Mouse (Mus musculus): ENCODE data around the gene Olfr452.

The Olfr452 gene

DNA sequence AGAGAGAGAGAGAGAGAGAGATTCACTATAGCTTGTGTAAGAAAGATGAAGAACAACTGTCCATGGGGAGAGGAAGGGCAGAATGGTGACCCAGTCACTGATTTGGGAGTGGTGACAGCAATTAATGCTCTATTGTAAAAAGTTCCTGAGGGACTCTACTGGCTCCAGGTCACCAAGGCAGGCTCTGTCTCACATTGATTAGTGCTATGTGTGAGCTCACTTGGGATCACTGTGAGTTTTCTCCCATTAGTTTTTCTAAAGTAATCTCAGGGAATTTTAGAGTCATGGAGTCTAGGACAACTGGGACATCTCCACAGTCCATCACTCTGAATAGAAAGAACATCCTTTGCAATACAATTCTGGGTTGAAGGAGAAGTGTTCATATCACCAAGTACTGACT is at the start of gene Olfr452:
TSS of gene Olfr452 (plus strand) at position 301 of the 400 bp plus-strand sequence.
- no peak for DNase-seq

DNA sequence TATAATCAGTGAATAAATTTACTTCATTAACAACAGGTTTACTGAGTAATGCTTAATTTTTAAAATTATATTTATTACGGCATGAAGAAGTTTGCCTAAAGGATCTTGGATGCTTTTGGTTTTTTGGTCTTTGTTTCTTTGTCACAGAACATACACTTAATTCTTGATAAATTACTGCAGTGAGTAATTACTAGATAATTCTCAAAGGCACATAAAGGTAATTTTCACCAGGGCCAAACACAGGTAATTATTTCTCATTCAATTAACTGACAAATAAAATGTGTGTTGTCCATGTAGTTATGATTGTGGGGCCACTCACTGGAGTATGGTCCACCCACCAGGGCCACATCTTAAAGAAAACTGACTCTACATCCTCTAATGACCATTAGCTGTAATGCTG is 45.8 kb upstream of the Olfr452 start, which contains the start of gene Olfr453:
TSS of gene Olfr453 (plus strand) at position 301 of the 400 bp plus-strand sequence.
- no peak for DNase-seq

- no peak for DNase-seq
Measured at GRCm38 (mm10) chr6:42742303-42742702, 42.6 kb upstream of the Olfr452 start.

DNA sequence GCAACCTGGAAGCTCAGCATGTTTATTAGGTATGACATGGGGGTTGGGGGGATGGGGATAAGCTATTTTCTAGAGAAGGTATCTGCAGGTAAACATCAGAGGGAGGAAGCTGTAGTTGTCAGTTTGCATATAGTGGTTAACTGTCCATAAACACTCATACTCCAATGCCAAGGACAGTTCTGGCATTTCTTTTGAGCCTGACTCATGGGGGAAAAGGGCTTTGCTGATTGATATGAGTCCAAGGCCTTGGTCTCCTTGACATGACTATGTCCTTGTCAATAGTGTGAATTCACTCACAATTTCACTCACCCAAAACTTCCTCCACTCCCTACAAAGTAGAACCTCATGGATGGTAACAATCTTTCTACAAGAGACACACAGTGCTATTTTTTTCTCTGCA is 37.0 kb upstream of the Olfr452 start:
- DNase-seq: no peak

GRCm38 (mm10) chr6:42756104-42756503 is 28.8 kb upstream of the Olfr452 start, which contains the start of gene Olfr38:
Olfr38 (plus strand) TSS chr6:42756404.
- no peak for DNase-seq

GRCm38 (mm10) chr6:42777066-42777465 is 7.8 kb upstream of the Olfr452 start:
- no peak for DNase-seq

- no peak for DNase-seq
Measured at GRCm38 (mm10) chr6:42790247-42790948, 5.5 kb downstream of the Olfr452 start.

- no peak for DNase-seq
Measured at GRCm38 (mm10) chr6:42790949-42791556, 6.2 kb downstream of the Olfr452 start.

GRCm38 (mm10) chr6:42794982-42795381 is 10.1 kb downstream of the Olfr452 start:
- DNase-seq: no peak

DNA sequence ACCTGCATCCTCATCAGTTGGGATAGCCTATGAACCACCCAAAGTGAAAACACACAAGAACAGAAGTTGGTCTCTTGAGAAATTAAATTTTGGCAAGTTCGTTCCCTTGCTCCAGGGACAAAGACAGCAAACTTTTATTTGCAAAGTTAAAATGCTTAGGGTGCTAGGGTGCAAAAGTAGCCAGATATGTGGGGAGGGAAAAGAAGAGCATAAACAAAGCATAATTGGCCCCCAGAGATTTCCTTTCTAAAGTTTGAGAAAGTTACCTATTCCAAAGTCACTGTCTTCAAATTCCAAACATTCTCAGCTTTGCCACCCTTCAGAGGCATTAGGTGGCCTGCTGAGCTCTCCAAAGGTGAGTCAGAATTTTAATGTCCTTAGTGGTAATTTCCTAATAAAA is 26.7 kb downstream of the Olfr452 start, which contains the start of gene Olfr450:
TSS of gene Olfr450 (plus strand) at position 301 of the 400 bp plus-strand sequence.
- no peak for DNase-seq

GRCm38 (mm10) chr6:42834084-42834483 is 49.2 kb downstream of the Olfr452 start, which contains the start of gene Olfr449:
Olfr449 (plus strand) TSS chr6:42834384.
- no peak for DNase-seq

Measured in B cell, adult 2 months (primary cell).